Mouse (Mus musculus): ENCODE results near the gene Synpr. TPM values are rescaled to one million over a fixed set of nuclear protein-coding genes. Genes with fewer than 3 reads are reported as not detected.

Synpr gene
- polyA plus RNA-seq, 1 experiment from 2014 or later, result 0.14 TPM

GRCm38 (mm10) chr14:13285341-13286130 lies 956 bp downstream of the Synpr start:
- no peaks in the 10 kb centered on the region for H3K9me3 ChIP-seq (replicated peaks)
- no peaks in the 10 kb centered on the region for H3K4me1 ChIP-seq (replicated peaks)
- no peak overlapping the region for H3K4me2 ChIP-seq
- H3K27me3 ChIP-seq, result no peaks in the 10 kb centered on the region
- H3K4me3 ChIP-seq (replicated peaks), result no peak overlapping the region
- 54% methylated on average over 10 of the region's 10 CpGs for WGBS (ENCODE audit: insufficient replicate concordance)
- no peak overlapping the region for H3K27ac ChIP-seq
- ATAC-seq (ENCODE audit: low read depth) (no peak), DNase-seq (no peak)
- H3K36me3 ChIP-seq, result no peaks in the 10 kb centered on the region
- H3K9ac ChIP-seq, result no peak overlapping the region

DNA sequence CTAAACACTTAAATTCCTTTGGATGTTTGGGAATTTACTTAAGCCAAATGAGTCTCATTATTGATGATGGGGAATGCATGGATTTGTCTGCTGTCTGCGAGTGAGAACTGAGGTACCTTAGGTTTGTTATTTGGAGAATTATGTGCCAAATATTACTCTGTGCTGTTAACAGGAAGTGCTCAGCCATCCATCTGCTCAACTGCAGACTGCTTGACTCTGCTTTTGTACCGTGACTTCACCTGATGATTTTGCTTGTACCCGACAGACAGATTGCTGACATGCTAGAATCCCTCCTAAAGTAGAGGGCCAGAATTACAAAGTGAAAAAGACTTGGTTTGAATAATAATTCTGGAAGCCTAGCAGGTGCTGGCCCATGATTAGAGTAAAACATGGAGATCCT lies 9.6 kb downstream of the Synpr start:
- WGBS (ENCODE audit: insufficient replicate concordance), result 50% methylated on average over 3 of the region's 3 CpGs
- no peaks in the 10 kb centered on the region for H3K4me1 ChIP-seq (replicated peaks)
- no peaks in the 10 kb centered on the region for H3K36me3 ChIP-seq
- H3K9me3 ChIP-seq (replicated peaks), result no peaks in the 10 kb centered on the region
- no peak overlapping the region for H3K27ac ChIP-seq
- no peak overlapping the region for H3K4me3 ChIP-seq (replicated peaks)
- H3K4me2 ChIP-seq, result no peak overlapping the region
- no peak for DNase-seq
- no peak overlapping the region for H3K9ac ChIP-seq
- no peak for ATAC-seq (ENCODE audit: low read depth)
- no peaks in the 10 kb centered on the region for H3K27me3 ChIP-seq

DNA sequence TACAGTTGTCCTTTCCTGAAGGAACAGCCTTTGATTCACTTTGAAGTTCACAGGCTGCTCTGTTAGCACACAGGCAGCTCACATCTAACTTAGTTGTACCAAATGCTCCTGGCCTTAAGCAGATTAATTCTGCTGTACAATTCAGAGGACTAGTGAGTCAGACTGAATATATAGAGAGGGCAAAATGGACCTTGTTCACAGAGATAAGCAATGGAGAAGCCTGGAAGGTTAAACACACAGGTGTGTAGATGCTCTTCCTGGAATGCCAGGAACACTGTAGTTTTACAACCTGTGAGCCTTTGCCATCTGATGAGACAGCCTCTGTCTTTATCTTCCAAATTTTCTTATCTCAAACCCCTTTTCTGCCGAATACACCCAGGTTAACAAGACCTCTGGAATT lies 29.7 kb downstream of the Synpr start:
- H3K4me2 ChIP-seq, result no peak overlapping the region
- no peaks in the 10 kb centered on the region for H3K4me1 ChIP-seq (replicated peaks)
- H3K9me3 ChIP-seq (replicated peaks), result no peaks in the 10 kb centered on the region
- 42% methylated on average over 1 of the region's 1 CpGs for WGBS (ENCODE audit: insufficient replicate concordance)
- H3K9ac ChIP-seq, result no peak overlapping the region
- no peak for ATAC-seq (ENCODE audit: low read depth)
- no peak overlapping the region for H3K27ac ChIP-seq
- H3K36me3 ChIP-seq, result no peaks in the 10 kb centered on the region
- H3K27me3 ChIP-seq, result no peaks in the 10 kb centered on the region
- no peak overlapping the region for H3K4me3 ChIP-seq (replicated peaks)
- DNase-seq, result no peak

DNA sequence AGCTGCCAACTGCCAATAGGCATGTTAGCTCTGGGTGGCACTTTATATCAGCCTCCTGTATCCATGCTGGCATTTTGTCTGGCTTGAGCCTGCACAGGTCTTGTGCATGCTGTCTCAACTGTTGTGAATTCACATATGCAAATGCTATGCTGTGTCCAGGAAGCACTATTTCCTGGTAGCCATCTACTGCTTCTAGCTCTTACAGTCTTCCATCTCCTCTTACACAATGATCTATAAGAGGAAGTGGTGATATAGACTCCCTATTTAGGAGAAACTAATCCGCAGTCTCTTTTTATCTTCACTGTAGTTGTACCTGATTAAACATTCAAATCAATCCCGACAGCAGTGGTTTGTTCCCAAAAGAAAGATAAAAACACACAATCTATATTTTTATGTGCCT lies 43.9 kb downstream of the Synpr start:
- Histone ChIP-seq H3K4me2 (no peak overlapping the region), H3K9me3 (replicated peaks) (no peaks in the 10 kb centered on the region), H3K27me3 (no peaks in the 10 kb centered on the region), H3K36me3 (no peaks in the 10 kb centered on the region), H3K27ac (no peak overlapping the region), H3K4me1 (replicated peaks) (no peaks in the 10 kb centered on the region), H3K4me3 (replicated peaks) (no peak overlapping the region), H3K9ac (no peak overlapping the region)
- DNase-seq (no peak), ATAC-seq (ENCODE audit: low read depth) (no peak)
- WGBS (ENCODE audit: insufficient replicate concordance), result 58% methylated on average over 2 of the region's 2 CpGs

GRCm38 (mm10) chr14:13332497-13333306 lies 48.1 kb downstream of the Synpr start:
- no peaks in the 10 kb centered on the region for H3K36me3 ChIP-seq
- no peaks in the 10 kb centered on the region for H3K4me1 ChIP-seq (replicated peaks)
- no peak for ATAC-seq (ENCODE audit: low read depth)

GRCm38 (mm10) chr14:13333372-13333771 lies 48.8 kb downstream of the Synpr start:
- Histone ChIP-seq H3K9me3 (replicated peaks) (no peaks in the 10 kb centered on the region), H3K4me2 (no peak overlapping the region), H3K27ac (no peak overlapping the region), H3K4me1 (replicated peaks) (no peaks in the 10 kb centered on the region), H3K9ac (no peak overlapping the region), H3K4me3 (replicated peaks) (no peak overlapping the region), H3K27me3 (no peaks in the 10 kb centered on the region), H3K36me3 (no peaks in the 10 kb centered on the region)
- 56% methylated on average over 5 of the region's 5 CpGs for WGBS (ENCODE audit: insufficient replicate concordance)
- ATAC-seq (ENCODE audit: low read depth) (no peak), DNase-seq (no peak)

More at GRCm38 (mm10) chr14:13332497-13333306, 48.1 kb downstream of the Synpr start:
- Histone ChIP-seq H3K9ac (no peak overlapping the region), H3K9me3 (replicated peaks) (no peaks in the 10 kb centered on the region), H3K27me3 (no peaks in the 10 kb centered on the region), H3K4me3 (replicated peaks) (no peak overlapping the region), H3K4me2 (no peak overlapping the region), H3K27ac (no peak overlapping the region)
- 59% methylated on average over 10 of the region's 10 CpGs for WGBS (ENCODE audit: insufficient replicate concordance)
- DNase-seq, result no peak

GRCm38 (mm10) chr14:13336162-13336561 lies 51.6 kb downstream of the Synpr start:
- DNase-seq (no peak), ATAC-seq (ENCODE audit: low read depth) (no peak)
- WGBS (ENCODE audit: insufficient replicate concordance), result 51% methylated on average over 4 of the region's 4 CpGs
- Histone ChIP-seq H3K9ac (no peak overlapping the region), H3K27me3 (no peaks in the 10 kb centered on the region), H3K36me3 (no peaks in the 10 kb centered on the region), H3K4me2 (no peak overlapping the region), H3K4me1 (replicated peaks) (no peaks in the 10 kb centered on the region), H3K27ac (no peak overlapping the region), H3K4me3 (replicated peaks) (no peak overlapping the region), H3K9me3 (replicated peaks) (no peaks in the 10 kb centered on the region)

- no peak overlapping the region for H3K9ac ChIP-seq
- ATAC-seq (ENCODE audit: low read depth), result no peak
- no peak overlapping the region for H3K27ac ChIP-seq
- H3K9me3 ChIP-seq (replicated peaks), result no peaks in the 10 kb centered on the region
- H3K4me2 ChIP-seq, result no peak overlapping the region
- no peaks in the 10 kb centered on the region for H3K36me3 ChIP-seq
- 68% methylated on average over 4 of the region's 4 CpGs for WGBS (ENCODE audit: insufficient replicate concordance)
- H3K4me1 ChIP-seq (replicated peaks), result no peaks in the 10 kb centered on the region
- no peak overlapping the region for H3K4me3 ChIP-seq (replicated peaks)
- no peaks in the 10 kb centered on the region for H3K27me3 ChIP-seq
- no peak for DNase-seq
These were observed 56.1 kb downstream of the Synpr start for GRCm38 (mm10) chr14:13340688-13341087.

DNA sequence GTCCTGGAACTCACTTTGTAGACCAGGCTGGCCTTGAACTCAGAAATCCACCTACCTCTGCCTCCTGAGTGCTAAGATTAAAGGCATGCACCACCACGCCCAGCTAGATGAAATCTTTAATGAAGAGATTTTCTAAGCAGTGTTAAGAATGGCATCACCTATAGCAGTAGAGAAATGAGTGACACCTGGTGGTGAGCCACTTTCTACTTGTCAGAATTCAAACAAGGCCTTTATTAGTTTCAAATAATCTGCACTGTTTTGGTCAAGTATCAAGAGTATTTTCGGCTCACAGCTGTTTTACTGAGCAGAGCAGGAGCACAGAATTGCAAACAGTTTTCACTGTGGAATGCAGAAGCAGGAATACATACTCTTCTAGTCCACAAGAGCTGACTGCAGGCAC lies 59.7 kb downstream of the Synpr start:
- Histone ChIP-seq H3K4me1 (replicated peaks) (no peaks in the 10 kb centered on the region), H3K27me3 (no peaks in the 10 kb centered on the region), H3K9ac (no peak overlapping the region), H3K4me3 (replicated peaks) (no peak overlapping the region), H3K36me3 (no peaks in the 10 kb centered on the region), H3K9me3 (replicated peaks) (no peaks in the 10 kb centered on the region), H3K4me2 (no peak overlapping the region), H3K27ac (no peak overlapping the region)
- 45% methylated on average over 2 of the region's 2 CpGs for WGBS (ENCODE audit: insufficient replicate concordance)
- no peak for DNase-seq
- no peak for ATAC-seq (ENCODE audit: low read depth)

DNA sequence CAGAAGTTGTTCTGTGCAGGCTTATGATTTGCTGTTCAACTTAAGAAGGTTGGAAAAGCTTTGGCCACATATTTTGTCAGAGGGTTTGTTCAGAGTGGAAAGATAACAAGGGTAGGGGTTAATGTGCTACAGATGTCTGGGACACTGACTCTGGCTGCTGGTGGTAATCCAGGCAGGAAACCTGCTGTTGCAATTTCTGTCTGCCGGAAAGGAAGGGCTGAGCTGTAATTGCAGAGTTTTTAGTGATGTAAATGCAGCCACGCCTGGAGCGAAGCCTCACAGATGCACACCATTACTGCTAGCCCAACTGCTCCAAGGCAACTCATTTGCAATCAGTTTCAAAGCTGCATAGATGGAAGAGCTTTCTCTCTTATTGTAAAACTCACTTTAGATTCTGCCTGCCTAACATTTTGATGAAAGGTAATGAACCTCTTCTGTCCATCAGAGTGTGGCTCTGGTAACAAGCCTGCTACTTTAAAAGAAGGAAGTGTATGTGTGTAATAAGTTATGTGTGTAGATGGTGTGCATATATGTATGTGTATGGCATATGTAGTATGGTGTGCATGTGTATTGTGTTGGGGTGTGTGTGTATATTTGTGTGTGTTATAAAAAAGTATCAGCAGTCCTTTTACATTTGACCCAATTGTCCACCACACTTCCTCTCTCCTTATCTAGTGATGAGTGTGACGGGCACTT lies 64.7 kb downstream of the Synpr start:
- no peaks in the 10 kb centered on the region for H3K4me1 ChIP-seq (replicated peaks)
- no peaks in the 10 kb centered on the region; the same call in 1 of the 2 replicates for H3K9me3 ChIP-seq (replicated peaks)
- ATAC-seq (ENCODE audit: low read depth) (no peak), DNase-seq (no peak)
- no peak overlapping the region for H3K4me2 ChIP-seq
- no peaks in the 10 kb centered on the region for H3K36me3 ChIP-seq
- WGBS (ENCODE audit: insufficient replicate concordance), result 36% methylated on average over 4 of the region's 4 CpGs
- no peak overlapping the region for H3K4me3 ChIP-seq (replicated peaks)
- H3K27ac ChIP-seq, result no peak overlapping the region
- H3K27me3 ChIP-seq, result no peaks in the 10 kb centered on the region
- H3K9ac ChIP-seq, result no peak overlapping the region

- Histone ChIP-seq H3K4me2 (no peak overlapping the region), H3K27ac (no peak overlapping the region), H3K36me3 (no peaks in the 10 kb centered on the region), H3K9me3 (replicated peaks) (no peaks in the 10 kb centered on the region; the same call in 1 of the 2 replicates), H3K4me3 (replicated peaks) (no peak overlapping the region), H3K9ac (no peak overlapping the region), H3K27me3 (no peaks in the 10 kb centered on the region), H3K4me1 (replicated peaks) (no peaks in the 10 kb centered on the region)
- ATAC-seq (ENCODE audit: low read depth) (no peak), DNase-seq (no peak)
- WGBS (ENCODE audit: insufficient replicate concordance), result 13% methylated on average over 5 of the region's 5 CpGs
These were observed 69.6 kb downstream of the Synpr start for GRCm38 (mm10) chr14:13354154-13354553.
